Mouse (Mus musculus) erythroblast, embryonic 14.5 days (primary cell): Measurements from ENCODE around the gene Traf4.

Source experiments
- GATA1 ChIP-seq: IDR thresholded peaks from 2 replicates; pipeline ENCODE4 v1.6.1; 2012; ENCODE audit warnings: low read length, inconsistent platforms, mixed read lengths
- TAL1 ChIP-seq: IDR thresholded peaks from 3 replicates; pipeline ENCODE4 v1.6.1; 2012; ENCODE audit warnings: low read length, inconsistent platforms, mixed read lengths

DNA sequence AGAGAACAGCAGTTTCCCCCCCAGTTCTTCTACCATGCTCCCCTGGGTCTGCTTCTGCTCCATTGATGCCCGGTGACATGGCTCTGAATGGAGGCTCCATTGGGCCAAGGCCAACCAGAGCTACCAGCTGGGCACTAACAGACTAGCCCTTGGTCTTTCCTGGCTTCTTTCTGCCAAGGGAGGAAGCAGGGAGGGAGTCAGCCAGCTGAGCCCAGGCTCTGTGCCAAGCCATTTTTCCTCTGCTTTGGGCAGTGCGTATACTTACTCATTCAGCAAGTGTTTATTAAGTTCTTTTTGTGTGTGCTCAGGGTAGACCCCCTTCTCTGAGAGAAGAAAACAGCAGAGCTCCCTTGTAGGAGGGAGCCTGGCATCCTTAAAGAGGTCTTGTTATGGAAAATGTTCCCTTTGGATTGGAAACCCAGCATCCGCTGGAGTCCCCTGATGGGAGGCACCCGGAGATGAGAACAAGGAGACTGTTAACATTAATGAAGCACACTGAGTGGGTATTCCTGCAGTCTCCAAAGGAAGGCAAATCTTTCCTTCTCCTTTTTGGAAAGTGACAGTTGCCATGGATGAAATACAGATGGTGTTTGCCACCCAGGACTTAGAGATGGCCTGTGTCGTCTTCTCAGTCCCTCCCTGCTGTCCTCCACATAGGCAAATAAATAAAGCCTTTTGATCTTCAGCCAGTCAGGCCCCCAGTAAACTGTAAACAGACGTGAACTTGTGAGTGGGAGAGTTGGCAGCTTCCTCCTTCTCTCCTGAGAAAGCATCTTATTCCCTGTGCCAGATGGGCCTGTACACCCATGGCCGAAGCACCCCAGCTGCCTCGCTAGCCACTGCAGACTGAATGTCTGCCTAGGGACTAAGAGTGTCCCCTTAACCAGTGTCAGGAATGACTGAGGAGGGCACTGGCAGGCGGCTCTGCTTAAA is 12.8 kb downstream of the Traf4 start:
- TF ChIP-seq TAL1: no peak
- TF ChIP-seq GATA1: no peak
